Mouse (Mus musculus) cerebellum, adult 18-20 months (tissue): Measurements from ENCODE around the gene Gm20388.
"Not testable (repeated sequence)": the region's sequence is repeated elsewhere in the genome, so short reads cannot be mapped to it uniquely, and the experiment has no call there.

Experiments
- DNase-seq, 2 experiments: peaks; one replicate each; pipeline ENCODE4 v3.0.0; 2021

Gm20388 gene

GRCm38 (mm10) chr8:122319708-122320075 is 2409.1 kb downstream of the Gm20388 start:
- no peak for DNase-seq

GRCm38 (mm10) chr8:122320541-122320940 is 2409.9 kb downstream of the Gm20388 start:
- no peak for DNase-seq

- DNase-seq = no peak
Measured at GRCm38 (mm10) chr8:122321455-122321921, 2410.8 kb downstream of the Gm20388 start.

- no peak for DNase-seq
Measured at GRCm38 (mm10) chr8:122322126-122322525, 2411.5 kb downstream of the Gm20388 start.

GRCm38 (mm10) chr8:122322792-122323191 is 2412.2 kb downstream of the Gm20388 start:
- no peak for DNase-seq

GRCm38 (mm10) chr8:122323951-122324402 is 2413.3 kb downstream of the Gm20388 start:
- DNase-seq = not testable (repeated sequence)

- DNase-seq = no peak
Measured at GRCm38 (mm10) chr8:122325196-122325595, 2414.6 kb downstream of the Gm20388 start.

- DNase-seq = no peak
Measured at GRCm38 (mm10) chr8:122326114-122326542, 2415.5 kb downstream of the Gm20388 start.

GRCm38 (mm10) chr8:122329072-122329471 is 2418.4 kb downstream of the Gm20388 start:
- DNase-seq = no peak

GRCm38 (mm10) chr8:122329553-122330239 is 2419.1 kb downstream of the Gm20388 start:
- DNase-seq = no peak

- DNase-seq = no peak
Measured at GRCm38 (mm10) chr8:122330446-122331133, 2419.9 kb downstream of the Gm20388 start.

GRCm38 (mm10) chr8:122331134-122331523 is 2420.5 kb downstream of the Gm20388 start:
- no peak for DNase-seq

- peak; percentile 82 to 91 for DNase-seq
Measured at GRCm38 (mm10) chr8:122332753-122333506, 2422.3 kb downstream of the Gm20388 start.

- no peak for DNase-seq
Measured at GRCm38 (mm10) chr8:122333531-122333930, 2422.9 kb downstream of the Gm20388 start.

- no peak for DNase-seq
Measured at GRCm38 (mm10) chr8:122334791-122335490, 2424.3 kb downstream of the Gm20388 start.

- no peak for DNase-seq
Measured at GRCm38 (mm10) chr8:122335638-122336250, 2425.1 kb downstream of the Gm20388 start.

- peak in 1 of 2 experiments; percentile 55 for DNase-seq
Measured at GRCm38 (mm10) chr8:122336251-122336910, 2425.7 kb downstream of the Gm20388 start.

- DNase-seq = no peak
Measured at GRCm38 (mm10) chr8:122338852-122339251, 2428.2 kb downstream of the Gm20388 start.

- DNase-seq = no peak
Measured at GRCm38 (mm10) chr8:122340761-122341160, 2430.1 kb downstream of the Gm20388 start.

- no peak for DNase-seq
Measured at GRCm38 (mm10) chr8:122341790-122342189, 2431.1 kb downstream of the Gm20388 start.

- DNase-seq = no peak
Measured at GRCm38 (mm10) chr8:122342362-122342761, 2431.7 kb downstream of the Gm20388 start.

- peak in 1 of 2 experiments; percentile 37 for DNase-seq
Measured at GRCm38 (mm10) chr8:122342806-122343209, 2432.2 kb downstream of the Gm20388 start.
